Mouse (Mus musculus) erythroblast, embryonic 14.5 days (primary cell): Measurements from ENCODE around the gene Cdc73.

Source experiments
- GATA1 ChIP-seq: IDR thresholded peaks from 2 replicates; pipeline ENCODE4 v1.6.1; 2012; ENCODE audit warnings: low read length, inconsistent platforms, mixed read lengths
- TAL1 ChIP-seq: IDR thresholded peaks from 3 replicates; pipeline ENCODE4 v1.6.1; 2012; ENCODE audit warnings: low read length, inconsistent platforms, mixed read lengths

DNA sequence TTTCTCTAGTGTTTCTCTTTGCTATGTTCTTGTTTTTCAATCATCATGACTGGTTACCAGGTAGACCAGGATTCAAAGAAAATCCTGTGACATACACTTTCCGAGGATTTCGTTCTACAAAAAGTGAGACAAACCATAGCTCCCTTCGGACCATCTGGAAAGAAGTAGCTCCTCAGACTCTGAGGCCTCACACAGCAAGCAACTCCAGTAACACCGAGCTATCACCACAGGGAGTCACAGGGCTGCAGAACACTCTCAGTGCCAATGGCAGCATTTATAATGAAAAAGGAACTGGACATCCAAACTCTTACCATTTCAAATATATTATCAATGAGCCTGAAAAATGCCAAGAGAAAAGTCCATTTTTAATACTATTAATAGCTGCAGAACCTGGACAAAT is 56.5 kb downstream of the Cdc73 start:
- TF ChIP-seq TAL1 (no peak), GATA1 (no peak)
